Comparison of ENCODE assay signal across 8 mouse cellular contexts in the genomic region with DNA sequence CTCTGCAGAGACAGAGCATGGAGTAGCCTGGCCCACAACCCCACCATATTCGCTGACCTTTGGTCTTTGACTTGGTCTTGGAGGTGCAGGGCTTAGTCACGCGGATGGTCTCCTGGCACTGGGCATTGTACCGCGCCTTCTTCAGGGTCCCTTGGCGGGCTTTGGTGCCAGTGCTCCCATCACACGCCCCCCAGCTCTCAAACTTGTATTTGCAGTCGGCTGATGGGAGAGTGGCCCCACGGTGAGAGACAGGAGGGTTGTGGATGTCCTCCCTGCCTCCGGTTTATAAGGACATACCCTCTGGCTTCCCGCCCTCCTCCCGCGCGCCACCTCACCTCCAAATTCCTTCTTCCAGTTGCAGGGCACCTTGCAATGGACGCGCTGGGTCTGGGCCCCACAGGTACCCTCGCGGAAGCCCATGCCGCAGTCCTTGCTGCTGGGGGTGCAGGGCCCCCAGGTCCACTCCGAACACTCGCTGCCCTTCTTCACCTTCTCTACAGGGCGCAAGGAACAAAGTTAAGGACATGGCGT. TPM values are rescaled to one million over a fixed set of nuclear protein-coding genes. Genes with fewer than 3 reads are reported as not detected.
DNase-seq lines count a peak whose midpoint lies in the region; ATAC-seq lines count a peak whose summit lies in the region.

No protein-coding gene starts in this region.

- H3K4me3 ChIP-seq in heart, embryonic 13.5 days: peak overlapping the region; percentile 64
- peak overlapping the region; percentile 53 for H3K4me3 ChIP-seq in hindbrain, embryonic 15.5 days
- peak overlapping the region; percentile 39 for H3K4me3 ChIP-seq in liver, embryonic 15.5 days (replicated peaks)

- ATAC-seq in heart, embryonic 13.5 days (ENCODE audit: extremely low read depth, insufficient number of reproducible peaks, low FRiP score, low TSS enrichment): no peak
- ATAC-seq in hindbrain, embryonic 15.5 days (ENCODE audit: low FRiP score, low read depth): no peak
- ATAC-seq in liver, embryonic 15.5 days (ENCODE audit: insufficient read depth): no peak

- DNase-seq in heart, postnatal 36 days: no peak
- peak; percentile 40 to 46 for DNase-seq in cerebellum, postnatal 25 days
- DNase-seq in ovary, postnatal 14 days (ENCODE audit: low spot score): no peak
- DNase-seq in c-Kit-positive CD71-positive TER-119-positive erythroid progenitor cells, embryonic 14.5 days (ENCODE audit: low spot score): no peak
- no peak for DNase-seq in urinary bladder, adult 2 months (ENCODE audit: low spot score)

- intact Hi-C loops in heart, postnatal 36 days (cut with DNase I): no loop called here

- H3K4me2 ChIP-seq in heart, embryonic 13.5 days: peak overlapping the region; percentile 81
- peak overlapping the region; percentile 81 for H3K4me2 ChIP-seq in hindbrain, embryonic 15.5 days
- H3K4me2 ChIP-seq in liver, embryonic 15.5 days: peak overlapping the region; percentile 66

- 3% methylated on average over 23 of the region's 23 CpGs for WGBS in heart, embryonic 13.5 days
- 2% methylated on average over 23 of the region's 23 CpGs for WGBS in hindbrain, embryonic 15.5 days
- whole genome bisulfite sequencing in liver, embryonic 15.5 days (ENCODE audit: insufficient replicate concordance): 26% methylated on average over 23 of the region's 23 CpGs

- peaks cover 39% of the 10 kb centered on the region for H3K36me3 ChIP-seq in heart, embryonic 13.5 days
- H3K36me3 ChIP-seq in hindbrain, embryonic 15.5 days: no peaks in the 10 kb centered on the region
- H3K36me3 ChIP-seq in liver, embryonic 15.5 days (replicated peaks): peaks cover 32% of the 10 kb centered on the region

- no peaks in the 10 kb centered on the region for H3K9me3 ChIP-seq in heart, embryonic 13.5 days
- H3K9me3 ChIP-seq in hindbrain, embryonic 15.5 days: no peaks in the 10 kb centered on the region
- H3K9me3 ChIP-seq in liver, embryonic 15.5 days (replicated peaks): no peaks in the 10 kb centered on the region

- H3K4me1 ChIP-seq in heart, embryonic 13.5 days: peaks cover 65% of the 10 kb centered on the region
- H3K4me1 ChIP-seq in hindbrain, embryonic 15.5 days (replicated peaks): peaks cover 33% of the 10 kb centered on the region
- peaks cover 58% of the 10 kb centered on the region for H3K4me1 ChIP-seq in liver, embryonic 15.5 days (replicated peaks)

- peak overlapping the region; percentile 91 for H3K9ac ChIP-seq in heart, embryonic 13.5 days
- H3K9ac ChIP-seq in hindbrain, embryonic 15.5 days: peak overlapping the region; percentile 62
- H3K9ac ChIP-seq in liver, embryonic 15.5 days: no peak overlapping the region

- peaks cover 23% of the 10 kb centered on the region for H3K27me3 ChIP-seq in heart, embryonic 13.5 days (replicated peaks)
- H3K27me3 ChIP-seq in hindbrain, embryonic 15.5 days: no peaks in the 10 kb centered on the region
- H3K27me3 ChIP-seq in liver, embryonic 15.5 days: peaks cover 63% of the 10 kb centered on the region

- H3K27ac ChIP-seq in heart, embryonic 13.5 days (replicated peaks): peak overlapping the region; percentile 93
- H3K27ac ChIP-seq in hindbrain, embryonic 15.5 days (replicated peaks): 0 out of 2 replicates have a peak overlapping the region, but pooled peaks have one; percentile 74
- no peak overlapping the region for H3K27ac ChIP-seq in liver, embryonic 15.5 days (replicated peaks)

RNA-seq across cellular contexts. Expression of a gene that starts 1.3 kb away (rescaled TPM):
- polyA plus RNA-seq in heart, embryonic 13.5 days (2015; fragmentation: Nextera tagmentation; extraction: Ambion mirVana): 603 and 654 TPM in 2 replicates
- 1 to 10 TPM; 2.4 to 3.9 TPM for total RNA-seq in heart, postnatal 36 days (2021)
- polyA plus RNA-seq in hindbrain, embryonic 15.5 days (2015; fragmentation: Nextera tagmentation; extraction: Ambion mirVana): 187 and 224 TPM in 2 replicates
- 15.2 and 17.1 TPM in 2 replicates for polyA plus RNA-seq in liver, embryonic 15.5 days (2015; fragmentation: Nextera tagmentation; extraction: Ambion mirVana)
- polyA plus RNA-seq in urinary bladder, adult 2 months (2012; rRNA removed): 34.7 and 37.5 TPM in 2 replicates

RNA-seq across cellular contexts. Expression of a gene that starts 3.8 kb away (rescaled TPM):
- polyA plus RNA-seq in heart, embryonic 13.5 days (2015; fragmentation: Nextera tagmentation; extraction: Ambion mirVana): not detected in 2 replicates
- total RNA-seq in heart, postnatal 36 days (2021): not detected
- 0.87 and 1.2 TPM in 2 replicates for polyA plus RNA-seq in hindbrain, embryonic 15.5 days (2015; fragmentation: Nextera tagmentation; extraction: Ambion mirVana)
- polyA plus RNA-seq in liver, embryonic 15.5 days (2015; fragmentation: Nextera tagmentation; extraction: Ambion mirVana): 0.13 TPM in 1 of 2 replicates, not detected in the other
- 0.06 and 0.11 TPM in 2 replicates for polyA plus RNA-seq in urinary bladder, adult 2 months (2012; rRNA removed)

RNA-seq across cellular contexts. Expression of a gene that starts 14.7 kb away (rescaled TPM):
- 1.6 and 2.2 TPM in 2 replicates for polyA plus RNA-seq in heart, embryonic 13.5 days (2015; fragmentation: Nextera tagmentation; extraction: Ambion mirVana)
- not detected for total RNA-seq in heart, postnatal 36 days (2021)
- 0.30 and 0.32 TPM in 2 replicates for polyA plus RNA-seq in hindbrain, embryonic 15.5 days (2015; fragmentation: Nextera tagmentation; extraction: Ambion mirVana)
- polyA plus RNA-seq in liver, embryonic 15.5 days (2015; fragmentation: Nextera tagmentation; extraction: Ambion mirVana): 0.89 and 1.1 TPM in 2 replicates
- polyA plus RNA-seq in urinary bladder, adult 2 months (2012; rRNA removed): 0.03 TPM in 1 of 2 replicates, not detected in the other

RNA-seq across cellular contexts. Expression of a gene that starts 44.8 kb away (rescaled TPM):
- polyA plus RNA-seq in heart, embryonic 13.5 days (2015; fragmentation: Nextera tagmentation; extraction: Ambion mirVana): 37.9 and 43.4 TPM in 2 replicates
- 10 to 100 TPM; 48.4 to 51.2 TPM for total RNA-seq in heart, postnatal 36 days (2021)
- 32.4 and 40.9 TPM in 2 replicates for polyA plus RNA-seq in hindbrain, embryonic 15.5 days (2015; fragmentation: Nextera tagmentation; extraction: Ambion mirVana)
- 21.2 and 26.6 TPM in 2 replicates for polyA plus RNA-seq in liver, embryonic 15.5 days (2015; fragmentation: Nextera tagmentation; extraction: Ambion mirVana)
- 135 and 148 TPM in 2 replicates for polyA plus RNA-seq in urinary bladder, adult 2 months (2012; rRNA removed)

Comparison
In these comparisons a context has a peak if more than half of its experiments do, and no peak if none do; other contexts are left out.
1. DNase-seq: peak in cerebellum, postnatal 25 days (2 of 2); none in heart, postnatal 36 days (0 of 2), ovary, postnatal 14 days (single experiment), c-Kit-positive CD71-positive TER-119-positive erythroid progenitor cells, embryonic 14.5 days (single experiment) and urinary bladder, adult 2 months (single experiment).
2. Peak in every context shown above with its lines, with median percentiles within 50 percentile points of each other: H3K4me2 ChIP-seq and H3K4me3 ChIP-seq.